Mouse (Mus musculus) megakaryocyte, adult 5-6 weeks (primary cell): ENCODE measurements around the gene Mettl26. TPM values are rescaled to one million over a fixed set of nuclear protein-coding genes. Genes with fewer than 3 reads are reported as not detected.

Source experiments
- ATAC-seq: 2 replicates; pipeline ENCODE4 v1.8.0; 2016; ENCODE audit warnings: mild to moderate bottlenecking, inconsistent platforms; ENCODE audit not compliant: poor library complexity, severe bottlenecking
- total RNA-seq, 2 experiments: library from RNA; stranded (forward) in 1 of 2; stranded (reverse) in 1 of 2; fragments of 153-499, 151-499 nt in 1 of 2; fragments of 221-1000, 200-1000 nt in 1 of 2; gene quantifications; 2 replicates each; pipeline versions ENCODE4 v1.2.3 to v1.2.4; 2015 to 2017

Gene Mettl26
- total RNA-seq, 2 experiments from 2014 or later = 3.7 to 18.9 TPM

DNA sequence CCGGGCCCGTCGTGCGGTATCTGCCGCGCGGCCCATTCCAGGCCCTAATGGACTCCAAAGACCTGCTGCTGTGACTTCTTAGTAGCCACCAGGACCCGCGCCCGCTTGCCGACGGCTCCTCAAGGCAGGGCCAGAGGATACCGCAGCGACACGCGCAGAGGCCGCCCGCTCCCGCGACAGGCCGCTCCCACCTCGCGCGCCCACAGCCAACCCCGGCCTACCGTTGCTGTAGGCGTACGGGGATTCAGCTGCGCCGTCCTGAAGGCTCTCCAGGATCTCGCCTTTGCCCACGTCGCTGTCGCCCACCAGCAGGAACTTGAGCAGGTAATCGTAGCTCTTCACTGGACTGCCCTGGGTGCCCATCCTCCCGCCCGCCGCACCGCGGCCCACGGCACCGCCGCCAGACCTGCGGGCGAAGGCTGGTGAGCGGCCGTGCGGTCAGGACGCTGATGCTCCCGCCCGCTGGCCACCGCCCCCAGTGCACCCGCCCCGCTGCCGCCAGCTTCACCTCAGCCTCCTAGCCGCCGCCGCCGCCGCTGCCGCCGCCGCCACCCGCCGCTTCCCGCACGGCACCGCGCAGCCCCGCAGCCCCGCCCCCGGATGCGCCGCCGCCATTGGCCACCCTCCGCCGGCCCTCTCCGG, 44.4 kb downstream of the Mettl26 start, which contains the start of gene Rab40c:
Gene Rab40c (minus strand): TSS at position 584 of the 642 bp plus-strand sequence.
- ATAC-seq = no peak

DNA sequence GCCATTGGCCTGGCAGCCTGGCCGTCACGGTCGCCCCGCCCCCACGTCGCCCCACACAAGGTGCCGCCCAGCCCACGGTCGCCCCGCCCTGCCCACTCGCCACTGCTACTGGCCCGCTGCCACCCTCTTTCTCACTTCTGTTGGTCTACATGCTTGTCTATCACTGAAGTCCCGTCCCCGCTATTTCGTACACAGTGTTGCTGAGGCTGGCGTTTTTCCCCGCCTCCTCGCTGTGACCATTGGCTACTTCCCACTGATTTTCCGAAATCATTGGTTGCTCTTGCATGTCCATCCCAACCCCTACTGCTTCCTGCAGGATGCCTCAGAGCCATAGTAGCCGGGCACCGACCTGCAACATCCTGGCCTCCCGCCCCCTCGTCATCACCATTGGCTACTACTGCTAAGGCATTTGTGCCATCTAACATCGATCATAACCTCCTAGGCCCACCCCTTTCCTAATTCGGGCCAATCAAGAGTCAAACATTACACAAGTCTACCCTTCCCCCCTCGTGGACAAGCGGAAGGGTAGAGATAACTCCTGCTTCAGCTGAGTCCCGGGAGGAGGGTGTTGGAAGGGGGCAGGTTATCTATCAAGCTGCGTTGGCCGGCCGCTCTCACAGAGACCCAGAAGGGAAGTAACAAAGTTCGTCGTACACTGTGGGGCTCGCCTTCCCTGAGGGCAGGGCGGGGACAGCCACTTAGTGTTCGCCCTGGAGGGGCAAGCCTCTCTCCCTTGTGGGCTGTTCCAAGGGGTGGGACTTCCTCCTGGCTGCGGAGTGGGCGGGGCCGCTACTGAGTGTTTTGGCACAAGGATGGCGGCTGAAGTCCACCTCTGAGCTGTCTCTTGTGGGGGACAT, 45.1 kb downstream of the Mettl26 start:
- peak; percentile 89 for ATAC-seq

DNA sequence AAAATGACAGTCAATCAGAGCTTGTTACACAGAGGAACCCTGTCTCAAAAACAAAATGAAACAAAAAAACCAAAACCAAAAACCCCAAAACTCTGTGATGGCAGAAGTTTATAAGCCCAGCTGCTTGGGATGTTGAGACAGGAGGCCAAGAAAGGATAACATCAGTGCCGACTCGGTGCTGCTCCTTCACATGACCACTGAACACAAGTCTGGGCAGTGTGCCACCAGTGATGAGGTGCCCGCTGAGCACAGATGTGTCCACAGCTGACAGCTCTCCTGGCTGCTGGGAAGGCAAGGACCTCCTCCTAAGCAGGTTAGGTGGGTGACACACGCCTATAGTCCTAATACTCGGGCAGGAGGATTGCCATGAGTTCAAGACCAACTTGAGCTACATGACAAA, 47.2 kb downstream of the Mettl26 start:
- ATAC-seq = no peak

DNA sequence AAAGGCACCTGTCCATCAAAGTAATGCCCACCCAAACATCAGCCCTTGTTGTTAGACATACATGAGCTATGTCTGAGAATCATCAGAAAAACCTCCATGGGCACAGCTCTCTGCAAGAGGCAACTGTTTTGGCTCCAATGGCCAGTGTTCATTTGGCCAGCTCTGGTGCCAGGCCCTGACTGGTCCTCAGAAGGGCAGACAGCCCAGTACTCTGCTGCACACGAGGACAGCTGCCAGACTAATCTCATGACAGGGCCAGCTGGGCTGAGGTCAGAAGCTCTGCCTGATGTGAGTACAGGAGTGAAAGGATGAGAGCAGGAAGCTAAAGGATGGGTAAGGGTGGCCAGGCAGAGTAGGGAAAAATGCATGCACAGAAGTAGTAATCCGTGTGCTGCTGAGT, 50.5 kb downstream of the Mettl26 start:
- no peak for ATAC-seq

Other genes with a start within 250 kb of the Mettl26 start
Only the 30 nearest of the 31 such genes appear.
- not detected in 2 replicates for gene Gng13, start 157.9 kb upstream of the Mettl26 start, total RNA-seq (2015)
- gene Gng13, start 157.9 kb upstream of the Mettl26 start, total RNA-seq (2017) = not detected in 2 replicates
- 11.2 and 17.1 TPM in 2 replicates for gene Chtf18, start 147.7 kb upstream of the Mettl26 start, total RNA-seq (2015)
- 19.9 and 21.8 TPM in 2 replicates for gene Chtf18, start 147.7 kb upstream of the Mettl26 start, total RNA-seq (2017)
- 6.0 and 7.0 TPM in 2 replicates for gene Rpusd1, start 147.4 kb upstream of the Mettl26 start, total RNA-seq (2015)
- gene Rpusd1, start 147.4 kb upstream of the Mettl26 start, total RNA-seq (2017) = 3.9 TPM in 2 replicates
- 0.16 TPM in 1 of 2 replicates, not detected in the other for gene Mslnl, start 139.0 kb upstream of the Mettl26 start, total RNA-seq (2015)
- not detected in 2 replicates for gene Mslnl, start 139.0 kb upstream of the Mettl26 start, total RNA-seq (2017)
- gene Msln, start 120.7 kb upstream of the Mettl26 start, total RNA-seq (2015) = not detected in 2 replicates
- gene Msln, start 120.7 kb upstream of the Mettl26 start, total RNA-seq (2017) = not detected in 2 replicates
- 11.6 and 14.5 TPM in 2 replicates for gene Narfl, start 101.3 kb upstream of the Mettl26 start, total RNA-seq (2015)
- gene Narfl, start 101.3 kb upstream of the Mettl26 start, total RNA-seq (2017) = 12.8 and 28.3 TPM in 2 replicates
- gene Haghl, start 89.4 kb upstream of the Mettl26 start, total RNA-seq (2015) = 10.3 and 10.5 TPM in 2 replicates
- gene Haghl, start 89.4 kb upstream of the Mettl26 start, total RNA-seq (2017) = 10.7 and 15.9 TPM in 2 replicates
- not detected in 2 replicates for gene Ccdc78, start 88.5 kb upstream of the Mettl26 start, total RNA-seq (2015)
- 0.16 TPM in 1 of 2 replicates, not detected in the other for gene Ccdc78, start 88.5 kb upstream of the Mettl26 start, total RNA-seq (2017)
- gene Fam173a, start 82.2 kb upstream of the Mettl26 start, total RNA-seq (2015) = 69.7 and 85.6 TPM in 2 replicates
- gene Fam173a, start 82.2 kb upstream of the Mettl26 start, total RNA-seq (2017) = 17.7 and 36.5 TPM in 2 replicates
- 0.69 and 7.2 TPM in 2 replicates for gene AC134908.4, start 79.4 kb upstream of the Mettl26 start, total RNA-seq (2015)
- gene AC134908.4, start 79.4 kb upstream of the Mettl26 start, total RNA-seq (2017) = not detected in 2 replicates
- 2.6 and 3.2 TPM in 2 replicates for gene Metrn, start 77.9 kb upstream of the Mettl26 start, total RNA-seq (2015)
- gene Metrn, start 77.9 kb upstream of the Mettl26 start, total RNA-seq (2017) = 8.3 and 11.2 TPM in 2 replicates
- gene Fbxl16, start 66.0 kb upstream of the Mettl26 start, total RNA-seq (2015) = not detected in 2 replicates
- gene Fbxl16, start 66.0 kb upstream of the Mettl26 start, total RNA-seq (2017) = not detected in 2 replicates
- gene Wdr24, start 51.4 kb upstream of the Mettl26 start, total RNA-seq (2015) = 4.6 and 6.9 TPM in 2 replicates
- 12.3 and 15.1 TPM in 2 replicates for gene Wdr24, start 51.4 kb upstream of the Mettl26 start, total RNA-seq (2017)
- 6.0 and 7.7 TPM in 2 replicates for gene Jmjd8, start 46.2 kb upstream of the Mettl26 start, total RNA-seq (2015)
- gene Jmjd8, start 46.2 kb upstream of the Mettl26 start, total RNA-seq (2017) = 10.6 and 14.4 TPM in 2 replicates
- 48.4 and 54.7 TPM in 2 replicates for gene Stub1, start 41.7 kb upstream of the Mettl26 start, total RNA-seq (2015)
- 62.6 and 67.6 TPM in 2 replicates for gene Stub1, start 41.7 kb upstream of the Mettl26 start, total RNA-seq (2017)
- 0.98 and 1.4 TPM in 2 replicates for gene Rhbdl1, start 37.8 kb upstream of the Mettl26 start, total RNA-seq (2015)
- 0.55 and 0.69 TPM in 2 replicates for gene Rhbdl1, start 37.8 kb upstream of the Mettl26 start, total RNA-seq (2017)
- 0.07 TPM in 1 of 2 replicates, not detected in the other for gene Gm20683, start 33.3 kb upstream of the Mettl26 start, total RNA-seq (2015)
- gene Gm20683, start 33.3 kb upstream of the Mettl26 start, total RNA-seq (2017) = 0.33 TPM in 1 of 2 replicates, not detected in the other
- gene Rhot2, start 30.2 kb upstream of the Mettl26 start, total RNA-seq (2015) = 14.0 and 15.6 TPM in 2 replicates
- gene Rhot2, start 30.2 kb upstream of the Mettl26 start, total RNA-seq (2017) = 13.9 and 30.4 TPM in 2 replicates
- gene Wdr90, start 13.6 kb upstream of the Mettl26 start, total RNA-seq (2015) = 17.3 and 19.3 TPM in 2 replicates
- 7.8 and 9.5 TPM in 2 replicates for gene Wdr90, start 13.6 kb upstream of the Mettl26 start, total RNA-seq (2017)
- gene Mcrip2, start 6.3 kb upstream of the Mettl26 start, total RNA-seq (2015) = 1.8 and 3.5 TPM in 2 replicates
- 3.1 and 4.1 TPM in 2 replicates for gene Mcrip2, start 6.3 kb upstream of the Mettl26 start, total RNA-seq (2017)
- gene Wfikkn1, start 5.8 kb downstream of the Mettl26 start, total RNA-seq (2015) = 1.0 and 1.6 TPM in 2 replicates
- 0.04 and 0.15 TPM in 2 replicates for gene Wfikkn1, start 5.8 kb downstream of the Mettl26 start, total RNA-seq (2017)
- gene Rab40c, start 44.7 kb downstream of the Mettl26 start, total RNA-seq (2015) = 7.9 and 12.8 TPM in 2 replicates
- gene Rab40c, start 44.7 kb downstream of the Mettl26 start, total RNA-seq (2017) = 9.1 and 16.1 TPM in 2 replicates
- 44.2 and 45.2 TPM in 2 replicates for gene Pigq, start 69.9 kb downstream of the Mettl26 start, total RNA-seq (2015)
- gene Pigq, start 69.9 kb downstream of the Mettl26 start, total RNA-seq (2017) = 33.8 and 36.5 TPM in 2 replicates
- gene Nhlrc4, start 69.9 kb downstream of the Mettl26 start, total RNA-seq (2015) = not detected in 2 replicates
- gene Nhlrc4, start 69.9 kb downstream of the Mettl26 start, total RNA-seq (2017) = not detected in 2 replicates
- gene A930017K11Rik, start 77.5 kb downstream of the Mettl26 start, total RNA-seq (2015) = not detected in 2 replicates
- gene A930017K11Rik, start 77.5 kb downstream of the Mettl26 start, total RNA-seq (2017) = not detected in 2 replicates
- gene Capn15, start 110.7 kb downstream of the Mettl26 start, total RNA-seq (2015) = 9.1 and 10.4 TPM in 2 replicates
- gene Capn15, start 110.7 kb downstream of the Mettl26 start, total RNA-seq (2017) = 3.5 and 3.7 TPM in 2 replicates
- 0.71 and 1.3 TPM in 2 replicates for gene Rab11fip3, start 194.5 kb downstream of the Mettl26 start, total RNA-seq (2015)
- gene Rab11fip3, start 194.5 kb downstream of the Mettl26 start, total RNA-seq (2017) = 0.70 and 2.5 TPM in 2 replicates
- gene Decr2, start 215.3 kb downstream of the Mettl26 start, total RNA-seq (2015) = 4.8 and 5.0 TPM in 2 replicates
- 11.9 and 13.3 TPM in 2 replicates for gene Decr2, start 215.3 kb downstream of the Mettl26 start, total RNA-seq (2017)
- gene Nme4, start 220.5 kb downstream of the Mettl26 start, total RNA-seq (2015) = 2.3 and 3.5 TPM in 2 replicates
- 4.2 and 8.2 TPM in 2 replicates for gene Nme4, start 220.5 kb downstream of the Mettl26 start, total RNA-seq (2017)
- gene Tmem8, start 238.2 kb downstream of the Mettl26 start, total RNA-seq (2015) = 13.1 and 20.1 TPM in 2 replicates
- 11.6 and 14.8 TPM in 2 replicates for gene Tmem8, start 238.2 kb downstream of the Mettl26 start, total RNA-seq (2017)